Mouse (Mus musculus) neural tube, embryonic 10.5 days (tissue): Measurements from ENCODE around the gene Neurod1.
A peak's percentile ranks its signal among the peaks of the same experiment; 100 is the strongest.

Experiments
- DNase-seq: peaks from one replicate; pipeline ENCODE4 v3.0.0-alpha.2; 2017; ENCODE audit warnings: low spot score; ENCODE audit errors: extremely low spot score

The Neurod1 gene

DNA sequence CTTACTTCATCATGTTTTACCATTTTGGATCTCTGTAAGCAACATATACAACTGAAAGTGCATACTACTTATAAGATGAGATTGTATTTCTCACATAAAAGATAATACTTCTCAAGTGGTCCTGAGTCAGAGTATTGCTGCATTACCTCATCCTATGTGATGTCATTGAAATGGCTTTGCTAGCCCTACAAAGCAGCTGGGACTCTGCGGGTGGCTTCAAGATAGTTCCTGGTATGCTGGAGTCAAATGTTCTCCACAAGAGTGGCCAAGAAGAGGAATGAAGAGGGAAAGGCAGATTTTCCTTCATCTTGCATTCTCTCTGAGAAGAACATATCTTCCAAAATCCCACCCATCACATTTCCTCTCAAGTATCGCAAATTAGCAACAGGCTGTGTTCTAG is 13.2 kb downstream of the Neurod1 start:
- no peak for DNase-seq

- DNase-seq: no peak
Observed at GRCm38 (mm10) chr2:79442906-79443305, 13.6 kb downstream of the Neurod1 start.

- DNase-seq: no peak
Observed at GRCm38 (mm10) chr2:79442227-79442626, 14.3 kb downstream of the Neurod1 start.

- DNase-seq: no peak
Observed at GRCm38 (mm10) chr2:79430061-79430460, 26.5 kb downstream of the Neurod1 start.

DNA sequence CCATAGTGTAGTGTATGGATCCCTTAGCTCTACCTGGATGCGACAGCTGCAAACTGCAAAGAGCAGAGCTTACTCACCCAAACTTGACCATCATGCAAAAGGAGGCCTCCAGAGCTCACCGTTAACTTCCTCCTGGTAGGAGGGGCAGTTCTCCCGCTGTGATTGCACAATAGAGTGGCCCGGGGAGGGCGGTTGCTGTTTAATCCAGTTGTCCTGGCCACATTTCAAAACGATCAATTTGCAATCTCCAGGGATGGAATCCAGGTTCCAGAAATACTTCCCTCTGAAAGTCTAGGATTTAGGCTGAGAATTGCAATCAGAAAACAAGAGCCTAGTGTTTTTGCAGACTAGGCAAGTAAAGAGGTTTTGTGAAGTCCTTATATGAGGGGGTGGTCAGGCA is 26.9 kb downstream of the Neurod1 start:
- DNase-seq: no peak

GRCm38 (mm10) chr2:79429108-79429507 is 27.4 kb downstream of the Neurod1 start:
- DNase-seq: peak; percentile 24

DNA sequence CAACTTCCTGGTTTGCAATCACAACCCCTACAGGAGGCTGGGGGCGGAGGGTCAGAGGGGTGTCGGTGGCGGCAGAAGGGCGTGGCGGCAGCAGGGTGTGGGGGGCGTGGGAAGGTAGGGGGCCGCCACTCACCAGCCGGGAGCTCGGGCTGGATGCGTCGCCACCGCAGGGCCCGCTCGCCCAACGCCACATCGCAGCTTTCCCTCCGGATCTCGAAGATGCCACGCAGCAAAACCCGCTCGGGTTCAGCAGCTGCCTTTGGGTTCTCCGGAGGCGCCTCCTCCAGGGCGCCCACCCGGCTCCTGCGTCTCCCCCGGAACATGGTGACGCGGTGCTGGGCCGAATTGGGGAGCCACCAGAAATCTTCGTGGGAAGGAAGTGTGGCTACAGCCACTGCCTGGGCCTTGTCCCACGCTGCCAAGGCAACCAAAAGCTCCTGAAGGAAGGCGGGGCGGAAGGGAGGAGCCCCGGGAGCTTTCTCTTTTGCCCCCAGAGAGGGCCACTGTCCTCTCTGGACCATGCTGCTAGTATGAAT is 27.9 kb downstream of the Neurod1 start:
- DNase-seq: peak; percentile 57

GRCm38 (mm10) chr2:79428022-79428421 is 28.5 kb downstream of the Neurod1 start:
- no peak for DNase-seq

- DNase-seq: no peak
Observed at GRCm38 (mm10) chr2:79421696-79422095, 34.9 kb downstream of the Neurod1 start.

- DNase-seq: no peak
Observed at GRCm38 (mm10) chr2:79414505-79414904, 42.0 kb downstream of the Neurod1 start.

DNA sequence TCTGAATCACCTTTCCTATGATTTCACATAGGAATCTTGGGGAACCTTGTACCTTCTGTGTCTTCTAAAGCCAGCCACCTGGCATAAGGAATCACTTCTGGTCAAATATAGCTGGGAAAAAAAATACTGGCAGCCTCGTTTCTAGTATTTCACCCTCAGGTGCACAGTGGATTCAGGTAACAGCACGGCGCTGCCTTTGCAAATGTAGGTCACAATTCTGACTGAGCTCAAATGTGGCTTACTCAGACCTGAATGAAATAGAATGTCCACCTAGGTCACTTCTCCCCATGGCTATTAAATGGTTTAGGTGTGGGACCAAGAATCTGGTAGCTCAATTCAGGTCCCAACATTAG is 45.7 kb downstream of the Neurod1 start:
- no peak for DNase-seq

GRCm38 (mm10) chr2:79410247-79410902 is 46.2 kb downstream of the Neurod1 start:
- DNase-seq: no peak

DNA sequence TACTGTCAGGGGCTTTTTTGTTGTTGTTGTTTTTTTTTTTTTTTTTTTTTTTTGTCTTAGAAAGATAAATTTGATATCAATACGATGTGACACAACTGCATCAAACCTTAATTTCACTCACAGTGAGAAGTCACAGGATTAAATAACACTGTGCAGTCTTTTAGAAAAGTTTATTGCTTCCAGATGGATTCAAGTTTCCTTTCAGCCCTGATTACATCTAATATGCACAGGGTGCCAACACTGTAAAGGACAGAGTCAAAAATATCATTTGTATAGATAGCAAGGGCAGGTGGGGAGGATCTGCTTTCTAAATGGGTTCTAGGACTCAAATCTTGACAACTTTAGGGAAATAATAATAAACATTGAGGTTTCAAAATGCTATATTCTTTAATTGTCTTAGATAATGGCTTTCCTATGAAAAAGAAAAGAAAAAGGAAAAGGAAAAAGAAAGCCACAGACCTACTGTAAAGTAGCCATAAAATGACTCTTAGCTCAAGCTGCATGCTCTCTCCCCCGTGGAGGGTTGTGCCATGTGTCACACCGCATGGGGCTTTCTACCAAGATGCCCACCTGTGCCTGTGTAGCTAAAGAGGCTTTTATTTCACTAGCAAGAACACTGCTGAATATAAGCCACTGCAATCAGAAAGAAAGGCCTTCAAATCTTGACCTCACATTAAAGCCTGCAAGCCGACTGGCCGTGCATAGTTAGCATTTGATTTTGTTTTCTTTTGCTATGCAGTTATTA is 50.7 kb downstream of the Neurod1 start:
- DNase-seq: no peak
